Mouse (Mus musculus): ENCODE data around the gene Fam69a. TPM values are rescaled to one million over a fixed set of nuclear protein-coding genes. Genes with fewer than 3 reads are reported as not detected.
"Not testable (repeated sequence)": the region's sequence is repeated elsewhere in the genome, so short reads cannot be mapped to it uniquely, and the experiment has no call there.

The Fam69a gene
- polyA plus RNA-seq, 1 experiment from 2014 or later = 31.4 TPM

- Histone ChIP-seq H3K4me2 (replicated peaks) (no peak overlapping the region), H3K9me3 (replicated peaks) (no peaks in the 10 kb centered on the region), H3K27me3 (no peaks in the 10 kb centered on the region), H3K27ac (no peak overlapping the region), H3K4me1 (no peaks in the 10 kb centered on the region), H3K4me3 (no peak overlapping the region), H3K36me3 (no peaks in the 10 kb centered on the region), H3K9ac (no peak overlapping the region)
- no peak for ATAC-seq (ENCODE audit: low FRiP score)
- 85% methylated on average over 8 of the region's 8 CpGs for WGBS
These were observed 27.1 kb downstream of the Fam69a start for GRCm38 (mm10) chr5:107959624-107960300.

- 90% methylated on average over 5 of the region's 5 CpGs for WGBS
- Histone ChIP-seq H3K27me3 (no peaks in the 10 kb centered on the region), H3K9me3 (replicated peaks) (no peaks in the 10 kb centered on the region), H3K36me3 (no peaks in the 10 kb centered on the region), H3K27ac (no peak overlapping the region), H3K4me2 (replicated peaks) (no peak overlapping the region), H3K9ac (no peak overlapping the region), H3K4me1 (no peaks in the 10 kb centered on the region), H3K4me3 (no peak overlapping the region)
- ATAC-seq (ENCODE audit: low FRiP score) = no peak
These were observed 36.2 kb downstream of the Fam69a start for GRCm38 (mm10) chr5:107950643-107951042.

- ATAC-seq (ENCODE audit: low FRiP score) = no peak
- no peaks in the 10 kb centered on the region for H3K4me1 ChIP-seq
- no peaks in the 10 kb centered on the region for H3K9me3 ChIP-seq (replicated peaks)
- H3K9ac ChIP-seq = no peak overlapping the region
- no peak overlapping the region for H3K4me3 ChIP-seq
- no peak overlapping the region for H3K27ac ChIP-seq
- WGBS = 84% methylated on average over 3 of the region's 3 CpGs
- no peaks in the 10 kb centered on the region for H3K27me3 ChIP-seq
- no peak overlapping the region for H3K4me2 ChIP-seq (replicated peaks)
- H3K36me3 ChIP-seq = no peaks in the 10 kb centered on the region
These were observed 37.3 kb downstream of the Fam69a start for GRCm38 (mm10) chr5:107949607-107950006.

- Histone ChIP-seq H3K4me1 (no peaks in the 10 kb centered on the region), H3K36me3 (no peaks in the 10 kb centered on the region), H3K27me3 (no peaks in the 10 kb centered on the region), H3K4me3 (no peak overlapping the region), H3K4me2 (replicated peaks) (no peak overlapping the region), H3K9ac (no peak overlapping the region), H3K9me3 (replicated peaks) (no peaks in the 10 kb centered on the region), H3K27ac (no peak overlapping the region)
- 92% methylated on average over 1 of the region's 1 CpGs for WGBS
- ATAC-seq (ENCODE audit: low FRiP score) = no peak
These were observed 38.0 kb downstream of the Fam69a start for GRCm38 (mm10) chr5:107948899-107949298.

DNA sequence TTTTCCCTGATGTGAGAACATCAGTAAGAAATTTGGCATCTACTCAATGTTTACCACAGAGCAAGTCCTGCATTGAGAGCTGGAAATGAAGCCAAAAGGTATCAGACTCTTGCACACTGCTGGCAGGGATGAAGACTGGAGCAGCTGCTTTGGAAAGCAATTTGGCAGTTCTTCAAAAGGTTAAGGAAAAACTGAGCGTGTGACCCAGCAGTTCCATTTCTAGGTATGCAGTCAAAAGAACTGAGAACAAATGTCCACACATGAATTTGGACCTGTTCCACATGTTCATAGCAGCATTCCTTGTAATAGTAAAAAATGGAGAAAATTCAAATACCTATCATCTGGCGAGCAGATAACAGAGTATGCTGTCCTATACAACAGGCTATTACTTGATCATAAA, 39.3 kb downstream of the Fam69a start:
- Histone ChIP-seq H3K27me3 (no peaks in the 10 kb centered on the region), H3K4me1 (no peaks in the 10 kb centered on the region), H3K27ac (no peak overlapping the region), H3K4me2 (replicated peaks) (no peak overlapping the region), H3K9ac (no peak overlapping the region), H3K4me3 (no peak overlapping the region), H3K9me3 (replicated peaks) (no peaks in the 10 kb centered on the region), H3K36me3 (no peaks in the 10 kb centered on the region)
- 75% methylated on average over 2 of the region's 2 CpGs for WGBS
- ATAC-seq (ENCODE audit: low FRiP score) = no peak

- Histone ChIP-seq H3K9me3 (replicated peaks) (no peaks in the 10 kb centered on the region), H3K27ac (no peak overlapping the region), H3K4me3 (no peak overlapping the region), H3K27me3 (no peaks in the 10 kb centered on the region), H3K9ac (no peak overlapping the region), H3K4me2 (replicated peaks) (no peak overlapping the region), H3K4me1 (no peaks in the 10 kb centered on the region), H3K36me3 (no peaks in the 10 kb centered on the region)
- WGBS = 92% methylated on average over 1 of the region's 1 CpGs
- ATAC-seq (ENCODE audit: low FRiP score) = no peak
These were observed 40.4 kb downstream of the Fam69a start for GRCm38 (mm10) chr5:107946475-107946874.

- WGBS = 90% methylated on average over 6 of the region's 6 CpGs
- Histone ChIP-seq H3K4me3 (no peak overlapping the region), H3K9me3 (replicated peaks) (no peaks in the 10 kb centered on the region), H3K36me3 (no peaks in the 10 kb centered on the region), H3K27me3 (no peaks in the 10 kb centered on the region), H3K27ac (no peak overlapping the region), H3K4me1 (no peaks in the 10 kb centered on the region), H3K9ac (no peak overlapping the region), H3K4me2 (replicated peaks) (no peak overlapping the region)
- no peak for ATAC-seq (ENCODE audit: low FRiP score)
These were observed 43.4 kb downstream of the Fam69a start for GRCm38 (mm10) chr5:107943526-107943925.

DNA sequence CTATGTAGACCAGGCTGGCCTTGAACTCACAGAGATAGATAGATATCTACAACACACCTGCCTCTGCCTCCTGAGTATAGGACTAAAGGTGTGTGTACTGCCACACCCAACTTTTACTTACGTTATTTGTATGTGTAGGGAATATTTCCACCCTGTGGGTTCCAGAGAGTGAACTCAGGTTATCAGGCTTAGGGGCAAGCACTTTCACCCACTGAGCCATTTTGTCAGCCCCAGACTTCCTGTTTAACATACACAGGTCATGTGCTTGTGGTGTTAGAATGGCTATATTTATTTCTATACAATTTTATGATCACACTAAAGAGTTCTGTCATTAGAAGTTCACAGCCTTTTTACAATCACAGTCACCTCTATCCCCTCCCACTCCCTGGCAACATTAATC, 43.9 kb downstream of the Fam69a start:
- H3K27me3 ChIP-seq = no peaks in the 10 kb centered on the region
- no peak for ATAC-seq (ENCODE audit: low FRiP score)
- WGBS = 93% methylated on average over 1 of the region's 1 CpGs
- no peaks in the 10 kb centered on the region for H3K9me3 ChIP-seq (replicated peaks)
- H3K27ac ChIP-seq = no peak overlapping the region
- H3K9ac ChIP-seq = no peak overlapping the region
- H3K4me2 ChIP-seq (replicated peaks) = no peak overlapping the region
- H3K36me3 ChIP-seq = no peaks in the 10 kb centered on the region
- H3K4me3 ChIP-seq = no peak overlapping the region
- no peaks in the 10 kb centered on the region for H3K4me1 ChIP-seq

DNA sequence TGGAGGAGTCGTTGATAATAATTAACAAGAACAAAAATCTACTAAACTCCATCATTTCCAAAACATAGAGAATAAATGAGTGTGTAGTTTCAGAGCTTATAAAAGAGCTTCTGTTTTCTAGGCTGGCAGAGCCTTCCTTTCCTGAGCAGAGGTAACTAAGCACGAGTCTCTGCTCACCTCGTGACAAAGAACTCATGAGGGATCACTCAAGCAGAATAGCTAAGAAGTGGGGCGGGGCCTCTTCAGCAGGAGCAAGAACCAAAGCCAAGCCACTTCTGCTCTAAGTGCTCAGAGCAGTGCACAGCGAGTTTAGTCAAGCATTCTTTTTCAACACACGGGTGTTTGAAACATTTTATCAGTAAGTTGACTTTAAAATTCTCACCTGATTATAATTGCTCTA, 45.7 kb downstream of the Fam69a start:
- no peaks in the 10 kb centered on the region for H3K27me3 ChIP-seq
- H3K9ac ChIP-seq = no peak overlapping the region
- no peak overlapping the region for H3K4me2 ChIP-seq (replicated peaks)
- 58% methylated on average over 6 of the region's 6 CpGs for WGBS
- no peaks in the 10 kb centered on the region for H3K4me1 ChIP-seq
- no peak for ATAC-seq (ENCODE audit: low FRiP score)
- H3K36me3 ChIP-seq = no peaks in the 10 kb centered on the region
- no peak overlapping the region for H3K27ac ChIP-seq
- no peak overlapping the region for H3K4me3 ChIP-seq
- H3K9me3 ChIP-seq (replicated peaks) = no peaks in the 10 kb centered on the region

GRCm38 (mm10) chr5:107939701-107940100, 47.2 kb downstream of the Fam69a start:
- ATAC-seq (ENCODE audit: low FRiP score) = no peak
- Histone ChIP-seq H3K27me3 (no peaks in the 10 kb centered on the region), H3K9me3 (replicated peaks) (no peaks in the 10 kb centered on the region), H3K4me3 (no peak overlapping the region), H3K27ac (no peak overlapping the region), H3K4me1 (no peaks in the 10 kb centered on the region), H3K9ac (no peak overlapping the region), H3K36me3 (no peaks in the 10 kb centered on the region), H3K4me2 (replicated peaks) (no peak overlapping the region)
- WGBS = 88% methylated on average over 3 of the region's 3 CpGs

GRCm38 (mm10) chr5:107938886-107939285, 48.0 kb downstream of the Fam69a start:
- WGBS = 95% methylated on average over 2 of the region's 2 CpGs
- no peak overlapping the region for H3K27ac ChIP-seq
- ATAC-seq (ENCODE audit: low FRiP score) = no peak
- H3K4me3 ChIP-seq = no peak overlapping the region
- no peaks in the 10 kb centered on the region for H3K36me3 ChIP-seq
- no peak overlapping the region for H3K9ac ChIP-seq
- no peak overlapping the region for H3K4me2 ChIP-seq (replicated peaks)
- H3K4me1 ChIP-seq = no peaks in the 10 kb centered on the region
- H3K27me3 ChIP-seq = no peaks in the 10 kb centered on the region
- no peaks in the 10 kb centered on the region for H3K9me3 ChIP-seq (replicated peaks)

DNA sequence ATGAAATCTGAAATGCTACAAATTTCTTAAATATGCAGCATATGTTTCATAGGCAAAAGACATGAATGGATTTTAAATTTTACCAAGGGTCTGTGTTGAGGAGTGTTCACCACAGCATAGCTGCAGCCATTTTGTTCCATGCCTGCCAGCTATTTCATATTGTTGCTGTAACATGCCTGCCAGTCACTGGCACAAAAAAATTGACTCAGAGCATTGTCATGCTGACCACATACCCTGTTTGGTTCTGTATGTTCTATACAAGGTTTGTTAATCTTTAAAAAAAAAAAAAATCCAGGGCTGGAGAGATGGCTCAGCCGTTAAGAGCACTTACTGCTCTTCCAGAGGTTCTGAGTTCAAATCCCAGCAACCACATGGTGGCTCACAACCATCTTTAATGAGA, 48.4 kb downstream of the Fam69a start:
- H3K4me1 ChIP-seq; H3K36me3 ChIP-seq; ATAC-seq (ENCODE audit: low FRiP score); H3K9ac ChIP-seq; H3K27ac ChIP-seq; H3K4me3 ChIP-seq; H3K9me3 ChIP-seq (replicated peaks); H3K27me3 ChIP-seq; H3K4me2 ChIP-seq (replicated peaks): not testable (repeated sequence)
- 83% methylated on average over 1 of the region's 1 CpGs for WGBS

DNA sequence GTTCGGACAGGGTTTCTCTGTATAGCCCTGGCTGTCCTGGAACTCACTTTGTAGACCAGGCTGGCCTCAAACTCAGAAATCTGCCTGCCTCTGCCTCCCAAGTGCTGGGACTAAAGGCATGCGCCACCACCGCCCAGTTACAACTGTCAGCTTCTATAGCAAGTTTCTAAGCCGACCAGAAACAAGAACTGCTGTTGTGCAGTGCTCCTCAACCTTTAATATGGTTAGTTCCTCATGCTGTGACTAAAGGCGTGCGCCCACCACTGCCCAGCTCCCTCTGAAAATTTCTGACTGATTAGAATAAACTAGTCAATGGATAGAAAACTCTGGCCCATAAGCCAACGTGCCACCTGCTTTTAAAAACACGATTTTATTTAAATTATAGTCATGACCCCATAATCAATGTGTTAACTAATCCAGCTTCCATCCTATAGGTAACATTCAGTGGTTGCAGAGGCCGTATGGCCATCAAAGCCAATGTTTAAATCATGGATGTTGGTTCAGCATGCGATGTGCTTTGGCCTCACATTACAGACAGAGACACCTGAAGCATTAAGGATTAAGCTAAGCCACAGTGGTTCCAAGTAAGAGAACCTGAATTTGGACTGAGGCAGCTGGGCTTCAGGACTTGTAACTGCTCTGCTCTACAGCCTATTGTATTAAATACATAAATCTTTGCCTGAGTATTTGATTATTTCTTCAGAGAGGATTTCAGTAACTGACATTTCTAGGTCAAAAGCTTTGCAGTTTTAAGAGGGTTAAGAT, 50.1 kb downstream of the Fam69a start:
- no peak for ATAC-seq (ENCODE audit: low FRiP score)
- Histone ChIP-seq H3K4me1 (no peaks in the 10 kb centered on the region), H3K27ac (no peak overlapping the region), H3K36me3 (no peaks in the 10 kb centered on the region), H3K4me2 (replicated peaks) (no peak overlapping the region), H3K27me3 (no peaks in the 10 kb centered on the region), H3K9me3 (replicated peaks) (no peaks in the 10 kb centered on the region), H3K9ac (no peak overlapping the region), H3K4me3 (no peak overlapping the region)
- WGBS = 93% methylated on average over 10 of the region's 10 CpGs
